Mouse (Mus musculus) lung, embryonic 15.5 days (tissue): ENCODE data around the gene Itpr2. TPM values are rescaled to one million over a fixed set of nuclear protein-coding genes. Genes with fewer than 3 reads are reported as not detected.

Source experiments
- ATAC-seq: fragments of 200-750 bp; cut with Nextera tagmentation; 2 replicates; pipeline ENCODE4 v1.8.0; 2017; ENCODE audit warnings: moderate number of reproducible peaks, borderline replicate concordance; ENCODE audit not compliant: low FRiP score, low TSS enrichment; ENCODE audit errors: extremely low read depth
- H3K27ac ChIP-seq: fragments of 300-500 bp; sonication (generic); 2 replicates; pipeline ENCODE4 v1.5.1; 2015; ENCODE audit warnings: moderate library complexity, mild to moderate bottlenecking, inconsistent platforms
- H3K27me3 ChIP-seq: fragments of 300-500 bp; sonication (generic); 2 replicates; pipeline ENCODE4 v1.6.1; 2015; ENCODE audit warnings: inconsistent platforms
- H3K36me3 ChIP-seq: fragments of 300-500 bp; sonication (generic); 2 replicates; pipeline ENCODE4 v1.6.1; 2015; ENCODE audit warnings: inconsistent platforms
- H3K4me1 ChIP-seq: fragments of 300-500 bp; sonication (generic); 2 replicates; pipeline ENCODE4 v1.6.1; 2015; ENCODE audit warnings: inconsistent platforms
- H3K4me2 ChIP-seq: fragments of 300-500 bp; sonication (generic); 2 replicates; pipeline ENCODE4 v1.6.1; 2015; ENCODE audit warnings: inconsistent platforms, mild to moderate bottlenecking, moderate library complexity
- H3K4me3 ChIP-seq: fragments of 300-500 bp; sonication (generic); 2 replicates; pipeline ENCODE4 v1.5.1; 2015; ENCODE audit warnings: mild to moderate bottlenecking, inconsistent platforms
- H3K9ac ChIP-seq: fragments of 300-500 bp; sonication (generic); 2 replicates; pipeline ENCODE4 v1.6.1; 2015; ENCODE audit warnings: inconsistent platforms
- H3K9me3 ChIP-seq: fragments of 300-500 bp; sonication (generic); 2 replicates; pipeline ENCODE4 v1.6.1; 2016; ENCODE audit warnings: inconsistent platforms
- WGBS: fragments of 180-500 bp; shearing (Covaris S2); methylation state at CpG from one replicate; pipeline ENCODE4 v1.1.7; 2015; 5-methylcytosine and 5-hydroxymethylcytosine counted together
- polyA plus RNA-seq: library from polyadenylated mRNA; unstranded; fragments of >200 nt; fragmentation: Nextera tagmentation; extraction: Ambion mirVana; gene quantifications from 2 replicates; pipeline ENCODE4 v1.2.1, GENCODE M21; 2015

Itpr2 gene
- polyA plus RNA-seq, 1 experiment from 2014 or later = 18.8 TPM

DNA sequence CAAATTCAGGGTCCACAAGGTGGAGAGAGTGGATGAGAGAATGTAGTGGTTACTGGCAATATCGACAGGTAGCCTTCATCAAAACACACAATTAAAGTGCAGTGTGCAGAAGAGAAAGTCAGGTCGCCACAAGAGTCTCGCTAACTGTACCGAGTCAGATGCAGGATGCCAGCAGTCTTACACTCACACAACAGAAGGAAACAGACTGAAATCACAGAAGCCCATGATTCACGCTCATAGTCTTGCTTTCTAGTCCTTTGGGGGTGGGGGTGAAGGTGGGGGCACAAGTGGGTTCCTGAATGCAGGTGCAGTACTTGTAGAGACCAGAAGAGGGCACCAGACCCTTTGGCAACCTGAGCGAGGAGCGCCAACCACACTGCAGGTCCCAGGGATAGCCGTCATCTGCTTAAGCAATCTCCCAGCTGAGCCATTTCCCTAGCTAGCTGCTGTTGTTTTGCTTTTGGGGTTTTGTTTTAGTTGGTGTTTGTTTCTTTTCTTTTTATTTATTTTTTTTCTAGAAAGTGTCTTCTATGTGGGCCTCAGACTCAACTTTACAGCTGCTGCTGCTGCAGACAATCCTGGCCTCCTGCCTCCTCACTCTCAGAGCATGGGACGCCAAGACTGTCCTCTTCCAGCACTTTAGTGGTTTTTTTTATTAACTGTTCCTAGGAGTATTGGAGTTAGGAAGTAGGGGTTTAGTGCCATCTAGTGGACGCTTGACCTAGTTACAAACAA, 92.2 kb downstream of the Itpr2 start:
- no peak overlapping the region for H3K4me3 ChIP-seq
- peak; percentile 88 for ATAC-seq
- 13% methylated on average over 10 of the region's 10 CpGs for WGBS
- peak overlapping the region; percentile 41 for H3K4me2 ChIP-seq
- no peaks in the 10 kb centered on the region for H3K27me3 ChIP-seq
- peak overlapping the region; percentile 57 for H3K27ac ChIP-seq
- H3K9me3 ChIP-seq = no peaks in the 10 kb centered on the region
- no peaks in the 10 kb centered on the region for H3K36me3 ChIP-seq
- no peak overlapping the region for H3K9ac ChIP-seq
- H3K4me1 ChIP-seq = peaks cover 15% of the 10 kb centered on the region

DNA sequence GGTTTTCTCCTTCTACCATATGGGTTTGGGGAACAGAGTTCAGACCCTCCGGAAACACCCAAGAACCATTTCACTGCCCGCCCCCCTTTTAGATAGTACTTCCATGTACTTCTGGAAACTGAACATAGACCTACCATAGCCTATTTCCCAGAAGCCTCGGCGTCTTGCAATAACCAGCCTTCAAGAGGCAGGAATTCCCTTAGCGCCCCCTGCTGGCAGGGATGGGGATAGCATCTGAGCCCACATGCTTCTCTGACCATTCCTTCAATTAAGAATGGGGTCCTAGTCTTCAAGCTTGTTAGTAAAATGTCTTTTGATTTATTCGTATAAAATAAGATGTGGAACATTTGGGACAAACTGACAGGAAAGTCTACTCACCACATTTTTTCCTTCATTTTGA, 96.6 kb downstream of the Itpr2 start:
- Histone ChIP-seq H3K9ac (no peak overlapping the region), H3K27me3 (no peaks in the 10 kb centered on the region), H3K4me1 (peaks cover 10% of the 10 kb centered on the region; the same call in 1 of the 2 replicates), H3K9me3 (no peaks in the 10 kb centered on the region), H3K36me3 (no peaks in the 10 kb centered on the region), H3K27ac (no peak overlapping the region), H3K4me3 (no peak overlapping the region), H3K4me2 (no peak overlapping the region)
- 51% methylated on average over 6 of the region's 6 CpGs for WGBS
- no peak for ATAC-seq

DNA sequence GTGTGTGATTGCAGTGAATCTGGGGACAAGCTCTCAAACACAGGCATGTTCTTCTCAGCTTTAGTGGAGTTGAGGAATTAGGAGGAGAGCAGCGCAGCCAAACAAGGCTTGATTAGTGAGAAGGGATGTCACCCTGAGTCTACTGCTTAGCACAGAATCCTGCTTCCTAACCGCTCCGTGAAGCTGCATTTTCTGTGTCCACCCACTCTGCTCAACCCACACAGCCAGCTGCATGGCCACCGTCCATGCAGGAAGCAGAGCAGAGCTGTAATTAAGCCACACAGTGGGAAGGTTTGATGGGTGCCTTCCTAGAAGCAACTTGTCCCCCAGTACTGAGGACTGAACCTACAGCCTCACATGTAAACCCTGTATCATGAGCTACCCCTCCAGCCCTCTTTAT, 97.1 kb downstream of the Itpr2 start:
- Histone ChIP-seq H3K4me3 (no peak overlapping the region), H3K9ac (no peak overlapping the region), H3K4me1 (peaks cover 9% of the 10 kb centered on the region; the same call in 1 of the 2 replicates), H3K4me2 (no peak overlapping the region), H3K27ac (no peak overlapping the region), H3K27me3 (no peaks in the 10 kb centered on the region), H3K9me3 (no peaks in the 10 kb centered on the region), H3K36me3 (no peaks in the 10 kb centered on the region)
- 75% methylated on average over 4 of the region's 4 CpGs for WGBS
- ATAC-seq = no peak

DNA sequence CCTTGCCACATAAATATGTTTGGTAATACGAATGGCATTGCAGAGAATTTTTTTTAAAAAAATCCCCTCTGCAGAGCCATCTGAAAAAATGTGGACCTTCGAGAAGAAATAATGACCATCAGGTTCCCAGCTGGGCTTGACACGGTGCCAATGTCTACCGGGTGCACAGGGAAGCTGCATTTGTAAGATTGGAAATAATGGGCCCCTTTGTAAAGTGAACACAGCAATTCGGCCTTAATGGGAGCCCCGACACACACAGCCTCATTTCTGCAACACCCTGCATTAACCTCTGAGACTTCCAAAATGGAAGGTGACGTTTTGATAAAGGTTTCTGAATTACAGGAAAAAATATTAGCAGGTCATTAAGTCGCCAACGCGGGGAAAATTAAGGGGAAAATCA, 97.9 kb downstream of the Itpr2 start:
- Histone ChIP-seq H3K27ac (no peak overlapping the region), H3K4me3 (no peak overlapping the region), H3K9me3 (no peaks in the 10 kb centered on the region), H3K27me3 (no peaks in the 10 kb centered on the region), H3K4me2 (no peak overlapping the region), H3K9ac (no peak overlapping the region), H3K36me3 (no peaks in the 10 kb centered on the region), H3K4me1 (0 out of 2 replicates have a peak, but pooled peaks cover 4% of the 10 kb centered on the region)
- WGBS = 56% methylated on average over 10 of the region's 10 CpGs
- ATAC-seq = no peak

DNA sequence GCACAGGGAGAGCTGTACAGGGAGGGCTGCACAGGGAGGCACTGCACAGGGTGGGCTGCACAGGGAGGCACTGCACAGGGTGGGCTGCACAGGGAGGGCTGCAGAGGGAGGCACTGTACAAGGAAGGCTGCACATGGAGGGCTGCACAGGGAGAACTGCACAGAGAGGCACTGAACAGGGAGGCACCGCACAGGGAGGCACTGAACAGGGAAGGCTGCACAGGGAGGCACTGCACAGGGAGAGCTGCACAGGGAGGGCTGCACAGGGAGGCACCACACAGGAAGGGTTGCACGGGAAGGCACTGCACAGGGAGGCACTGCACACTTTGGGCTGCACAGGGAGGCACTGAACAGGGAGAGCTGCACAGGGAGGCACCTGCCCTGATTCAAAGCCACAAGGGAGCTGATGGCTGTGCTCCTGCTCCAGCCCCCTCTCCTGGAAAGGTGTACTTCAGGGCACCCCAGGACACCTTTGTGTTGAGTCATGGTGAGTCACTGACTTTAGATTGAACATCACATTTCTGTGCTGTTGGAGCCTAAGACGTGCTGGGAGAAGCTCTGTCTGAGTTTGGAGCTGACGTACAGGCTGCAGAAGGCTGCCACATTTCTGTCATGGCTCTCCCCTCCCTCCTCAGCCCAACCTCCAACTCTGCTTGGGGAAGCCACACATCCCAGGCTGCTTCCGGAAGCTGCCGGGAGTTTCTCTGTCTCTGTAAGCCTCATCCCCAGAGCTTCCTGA, 98.9 kb downstream of the Itpr2 start:
- no peak overlapping the region for H3K9ac ChIP-seq
- peak; percentile 26 for ATAC-seq
- WGBS = 38% methylated on average over 6 of the region's 6 CpGs
- 0 out of 2 replicates have a peak, but pooled peaks cover 4% of the 10 kb centered on the region for H3K4me1 ChIP-seq
- no peak overlapping the region for H3K4me3 ChIP-seq
- no peaks in the 10 kb centered on the region for H3K27me3 ChIP-seq
- no peaks in the 10 kb centered on the region for H3K36me3 ChIP-seq
- H3K4me2 ChIP-seq = no peak overlapping the region
- no peaks in the 10 kb centered on the region for H3K9me3 ChIP-seq
- no peak overlapping the region for H3K27ac ChIP-seq

DNA sequence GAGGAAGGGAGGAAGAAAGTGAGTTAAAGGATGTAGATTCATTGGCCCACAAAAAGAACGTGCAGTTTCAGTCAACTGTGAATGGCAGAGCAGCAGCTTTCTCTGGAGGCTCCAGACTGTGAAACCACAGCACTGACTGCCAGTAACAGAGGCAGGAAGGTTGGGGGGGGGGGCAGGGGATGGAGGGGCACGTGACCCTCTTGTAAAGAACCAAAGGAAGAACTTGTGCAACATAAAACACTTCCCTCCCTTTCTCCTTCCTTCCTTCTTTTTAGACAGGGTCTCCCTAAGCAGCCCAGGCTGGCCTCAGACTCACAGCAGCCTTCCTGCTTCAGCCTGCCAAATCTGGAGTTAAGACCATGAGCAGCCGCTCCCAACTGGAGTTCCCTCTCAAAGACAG, 104.2 kb downstream of the Itpr2 start:
- H3K36me3 ChIP-seq = no peaks in the 10 kb centered on the region
- H3K4me2 ChIP-seq = no peak overlapping the region
- no peaks in the 10 kb centered on the region for H3K27me3 ChIP-seq
- H3K4me1 ChIP-seq = no peaks in the 10 kb centered on the region
- H3K9me3 ChIP-seq = no peaks in the 10 kb centered on the region
- 68% methylated on average over 3 of the region's 3 CpGs for WGBS
- H3K27ac ChIP-seq = no peak overlapping the region
- no peak overlapping the region for H3K9ac ChIP-seq
- no peak overlapping the region for H3K4me3 ChIP-seq
- no peak for ATAC-seq

DNA sequence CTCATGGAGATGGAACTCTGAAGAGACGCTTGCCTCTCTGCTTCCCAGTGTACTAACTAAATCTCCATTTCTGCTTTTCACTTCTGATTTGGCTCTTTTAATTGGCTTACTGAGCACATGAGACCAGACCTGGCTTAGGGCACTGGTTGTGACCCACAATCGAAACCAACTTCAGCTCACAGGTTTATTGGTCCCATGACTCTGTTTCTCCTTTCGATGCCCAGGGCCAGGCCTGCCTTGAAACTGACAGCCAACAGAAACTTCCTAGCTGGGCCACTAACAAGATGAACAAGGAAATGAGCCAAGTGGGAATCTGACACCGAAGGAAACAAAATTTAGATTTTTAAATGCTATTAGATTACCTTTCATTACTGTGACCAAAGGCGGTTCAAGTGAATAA, 105.8 kb downstream of the Itpr2 start:
- Histone ChIP-seq H3K4me3 (no peak overlapping the region), H3K27me3 (no peaks in the 10 kb centered on the region), H3K4me1 (no peaks in the 10 kb centered on the region), H3K36me3 (no peaks in the 10 kb centered on the region), H3K4me2 (no peak overlapping the region), H3K9ac (no peak overlapping the region), H3K27ac (no peak overlapping the region), H3K9me3 (no peaks in the 10 kb centered on the region)
- WGBS = 90% methylated on average over 5 of the region's 5 CpGs
- no peak for ATAC-seq

DNA sequence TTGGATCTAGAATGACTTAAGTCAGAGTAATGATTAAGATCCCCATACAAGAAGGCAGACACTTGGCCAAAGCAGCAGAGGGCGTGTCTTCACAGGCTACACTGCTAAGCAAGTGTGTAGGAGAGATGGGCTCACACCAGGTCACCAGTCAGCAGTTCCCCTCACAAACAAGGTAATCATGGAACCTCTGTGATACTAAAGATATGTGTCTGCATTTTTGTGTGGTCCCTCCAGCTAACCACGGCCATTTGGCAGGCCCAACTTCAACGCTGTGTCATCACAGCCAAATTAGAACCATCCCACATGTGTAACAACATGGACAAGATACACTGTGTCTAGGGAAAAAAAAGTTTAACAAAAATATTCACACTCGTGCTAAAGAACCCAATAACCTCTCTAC, 106.4 kb downstream of the Itpr2 start:
- Histone ChIP-seq H3K4me1 (no peaks in the 10 kb centered on the region), H3K27ac (no peak overlapping the region), H3K9me3 (no peaks in the 10 kb centered on the region), H3K36me3 (no peaks in the 10 kb centered on the region), H3K4me2 (no peak overlapping the region), H3K27me3 (no peaks in the 10 kb centered on the region), H3K4me3 (no peak overlapping the region), H3K9ac (no peak overlapping the region)
- WGBS = 83% methylated on average over 4 of the region's 4 CpGs
- no peak for ATAC-seq

DNA sequence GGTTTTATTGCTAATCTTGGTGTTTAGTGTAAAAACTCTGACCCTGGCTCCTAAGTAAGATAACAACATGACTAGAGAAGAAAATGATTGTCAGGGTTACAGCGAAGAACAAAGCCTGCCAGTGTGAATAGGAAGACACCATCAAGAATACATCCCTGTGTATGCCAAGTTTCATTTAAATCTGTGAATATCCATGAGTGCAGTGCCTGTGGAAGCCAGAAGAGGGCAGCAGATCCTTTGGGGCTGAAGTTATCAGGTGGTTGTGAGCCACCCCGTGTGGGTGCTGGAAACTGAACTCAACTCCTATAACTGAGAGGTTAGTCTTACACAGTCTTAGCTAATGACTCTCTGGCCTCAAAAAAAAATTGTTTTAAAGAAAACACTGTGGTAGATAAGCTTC, 109.8 kb downstream of the Itpr2 start:
- Histone ChIP-seq H3K4me1 (no peaks in the 10 kb centered on the region), H3K4me2 (no peak overlapping the region), H3K9ac (no peak overlapping the region), H3K27me3 (no peaks in the 10 kb centered on the region), H3K4me3 (no peak overlapping the region), H3K27ac (no peak overlapping the region), H3K36me3 (no peaks in the 10 kb centered on the region), H3K9me3 (no peaks in the 10 kb centered on the region)
- 91% methylated on average over 2 of the region's 2 CpGs for WGBS
- ATAC-seq = no peak

DNA sequence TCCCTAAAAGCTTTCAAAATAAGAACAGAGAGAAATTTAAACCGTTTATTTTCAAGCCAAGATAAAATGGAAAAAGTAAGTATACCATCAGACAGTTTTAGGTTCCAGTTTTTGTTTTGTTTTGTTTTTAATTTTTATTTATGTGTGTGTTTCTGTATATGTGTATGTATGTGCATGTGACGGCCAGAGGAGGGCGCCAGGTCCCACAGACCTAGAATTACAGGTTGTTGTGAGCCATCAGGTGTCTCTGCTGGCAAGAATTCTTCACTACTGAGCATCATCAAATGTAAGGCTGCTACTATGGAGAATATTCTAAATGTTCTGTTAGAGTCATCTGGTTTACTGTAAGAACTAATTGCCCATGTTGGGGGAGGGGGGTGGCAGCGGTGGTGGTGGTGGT, 111.9 kb downstream of the Itpr2 start:
- H3K4me1 ChIP-seq = no peaks in the 10 kb centered on the region
- H3K4me3 ChIP-seq = no peak overlapping the region
- H3K9me3 ChIP-seq = no peaks in the 10 kb centered on the region
- ATAC-seq = no peak
- no peaks in the 10 kb centered on the region for H3K36me3 ChIP-seq
- H3K4me2 ChIP-seq = no peak overlapping the region
- no peak overlapping the region for H3K27ac ChIP-seq
- no peak overlapping the region for H3K9ac ChIP-seq
- WGBS = 76% methylated on average over 4 of the region's 4 CpGs
- H3K27me3 ChIP-seq = no peaks in the 10 kb centered on the region

DNA sequence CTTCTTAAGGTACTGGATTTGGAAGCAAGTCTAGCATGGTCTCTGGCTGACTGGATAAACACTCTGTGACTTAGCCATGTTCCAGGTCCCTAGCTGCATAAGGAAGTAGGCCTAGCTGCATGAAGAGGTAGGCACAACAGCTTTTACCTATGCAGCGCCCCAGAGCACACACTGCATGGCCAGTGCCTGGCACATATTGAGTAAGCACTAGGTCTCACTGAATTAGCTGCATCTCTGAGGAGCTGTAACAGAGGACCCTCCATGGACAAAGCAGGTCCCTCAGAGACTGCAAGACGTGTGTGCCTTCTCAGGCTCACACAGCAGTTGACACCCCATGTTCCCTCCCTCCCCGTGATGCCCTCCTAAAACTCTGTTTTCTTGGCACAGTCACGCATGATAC, 114.0 kb downstream of the Itpr2 start:
- Histone ChIP-seq H3K9me3 (no peaks in the 10 kb centered on the region), H3K4me3 (no peak overlapping the region), H3K4me2 (no peak overlapping the region), H3K9ac (no peak overlapping the region), H3K27ac (no peak overlapping the region), H3K36me3 (no peaks in the 10 kb centered on the region), H3K4me1 (no peaks in the 10 kb centered on the region), H3K27me3 (no peaks in the 10 kb centered on the region)
- no peak for ATAC-seq
- 76% methylated on average over 4 of the region's 4 CpGs for WGBS

DNA sequence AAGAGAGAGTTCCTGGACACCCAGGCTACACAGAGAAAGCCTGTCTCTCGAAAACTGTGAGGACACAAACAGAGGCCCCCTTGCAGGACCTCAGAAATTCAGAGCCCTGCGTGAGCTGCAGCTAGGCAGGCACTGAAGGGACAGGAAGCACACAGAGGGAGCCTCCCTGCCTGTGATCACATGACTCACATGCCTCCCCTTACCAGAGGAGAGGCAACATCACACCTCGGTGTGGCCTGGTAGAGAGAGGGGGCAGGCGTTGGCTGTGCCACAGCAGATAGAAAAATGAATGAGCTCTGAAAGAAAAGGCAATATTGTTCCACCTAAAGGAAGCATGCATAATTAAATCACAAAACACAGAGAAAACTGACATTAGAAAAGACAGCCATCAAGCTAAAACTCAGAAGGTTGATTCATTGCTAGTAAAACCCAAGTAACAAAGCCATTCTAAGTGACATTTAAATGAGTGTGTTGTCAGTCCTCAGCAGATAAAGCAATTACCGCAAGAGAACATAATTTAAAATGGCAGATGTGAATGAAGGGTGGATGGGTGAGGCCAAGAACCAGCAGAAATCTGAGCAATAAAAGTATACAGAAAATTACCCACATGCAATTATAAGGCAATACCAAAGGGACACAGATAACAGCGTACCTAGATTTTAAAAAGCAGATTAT, 114.8 kb downstream of the Itpr2 start:
- Histone ChIP-seq H3K9ac (no peak overlapping the region), H3K27ac (no peak overlapping the region), H3K4me1 (no peaks in the 10 kb centered on the region), H3K4me3 (no peak overlapping the region), H3K9me3 (no peaks in the 10 kb centered on the region), H3K36me3 (no peaks in the 10 kb centered on the region), H3K27me3 (no peaks in the 10 kb centered on the region), H3K4me2 (no peak overlapping the region)
- 40% methylated on average over 6 of the region's 6 CpGs for WGBS
- peak; percentile 57; the same call in 1 of the 2 replicates for ATAC-seq
